Mouse (Mus musculus): ENCODE measurements around the gene Sdc3. TPM values are rescaled to one million over a fixed set of nuclear protein-coding genes. Genes with fewer than 3 reads are reported as not detected.

The Sdc3 gene
- total RNA-seq (2023), result 1.4 and 6.0 TPM in 2 replicates

GRCm38 (mm10) chr4:130792376-130793179, at the start of gene Sdc3:
Gene Sdc3, plus strand, starts transcription at chr4:130792537.

Other genes with a start within 250 kb of the Sdc3 start
- gene Nkain1, start 218.4 kb upstream of the Sdc3 start, total RNA-seq (2023), result 0.54 and 1.6 TPM in 2 replicates
- 55.9 and 73.2 TPM in 2 replicates for gene Pum1, start 129.2 kb upstream of the Sdc3 start, total RNA-seq (2023)
- gene Laptm5, start 120.6 kb downstream of the Sdc3 start, total RNA-seq (2023), result 870 and 996 TPM in 2 replicates
- gene Matn1, start 151.8 kb downstream of the Sdc3 start, total RNA-seq (2023), result 0.60 TPM in 1 of 2 replicates, not detected in the other